Mouse (Mus musculus) frontal cortex, postnatal 25 days (tissue): Measurements from ENCODE around the gene Dnm1l.
"Not testable (repeated sequence)": the region's sequence is repeated elsewhere in the genome, so short reads cannot be mapped to it uniquely, and the experiment has no call there.

Experiments
- DNase-seq, 2 experiments: peaks; one replicate each; pipeline ENCODE4 v3.0.0; 2022; ENCODE audit warnings: low spot score in 2 of 2

Dnm1l gene

GRCm38 (mm10) chr16:16358481-16359100, at the start of gene Dnm1l:
Gene Dnm1l (minus strand): TSS chr16:16358959.
- peak; percentile 78 to 83 for DNase-seq

GRCm38 (mm10) chr16:16367217-16367616, 8.5 kb upstream of the Dnm1l start:
- DNase-seq = not testable (repeated sequence)

- not testable (repeated sequence) for DNase-seq
Observed at GRCm38 (mm10) chr16:16359101-16359482, 333 bp upstream of the Dnm1l start.

- no peak for DNase-seq
Observed at GRCm38 (mm10) chr16:16357908-16358307, 851 bp downstream of the Dnm1l start.

- DNase-seq = no peak
Observed at GRCm38 (mm10) chr16:16346420-16346819, 12.3 kb downstream of the Dnm1l start.

- DNase-seq = no peak
Observed at GRCm38 (mm10) chr16:16325775-16326336, 32.9 kb downstream of the Dnm1l start.

- DNase-seq = no peak
Observed at GRCm38 (mm10) chr16:16311319-16311718, 47.4 kb downstream of the Dnm1l start.

- no peak for DNase-seq
Observed at GRCm38 (mm10) chr16:16303888-16304287, 54.9 kb downstream of the Dnm1l start.

GRCm38 (mm10) chr16:16303138-16303827, 55.5 kb downstream of the Dnm1l start:
- peak; percentile 24 to 26 for DNase-seq

GRCm38 (mm10) chr16:16302369-16303137, 56.2 kb downstream of the Dnm1l start, which contains the start of gene Yars2:
Gene Yars2 (plus strand): TSS chr16:16302965.
- DNase-seq = peak; percentile 87 to 90

- no peak for DNase-seq
Observed at GRCm38 (mm10) chr16:16273752-16274151, 85.0 kb downstream of the Dnm1l start.

GRCm38 (mm10) chr16:16272978-16273377, 85.8 kb downstream of the Dnm1l start:
- DNase-seq = no peak

- no peak for DNase-seq
Observed at GRCm38 (mm10) chr16:16262436-16262835, 96.3 kb downstream of the Dnm1l start.
